Mouse (Mus musculus) testis, adult 2 months (tissue): ENCODE results near the gene Gprc5c.

ENCODE experiments used
- CTCF ChIP-seq: fragments of 200-500 bp; IDR thresholded peaks from 2 replicates; pipeline ENCODE4 v1.5.1; 2012; ENCODE audit warnings: low read depth, mild to moderate bottlenecking, inconsistent platforms, low read length, moderate library complexity; ENCODE audit not compliant: control insufficient read depth, insufficient read depth, insufficient replicate concordance
- POLR2A ChIP-seq: fragments of 200-500 bp; IDR thresholded peaks from 2 replicates; pipeline ENCODE4 v1.6.1; 2012; ENCODE audit warnings: low read depth, mild to moderate bottlenecking, inconsistent platforms, low read length, moderate library complexity; ENCODE audit not compliant: control insufficient read depth

- TF ChIP-seq CTCF = no peak
- no peak for TF ChIP-seq POLR2A
Observed at GRCm38 (mm10) chr11:114844464-114845220, 6.3 kb upstream of the Gprc5c start.
